Mouse (Mus musculus) brain, embryonic 14.5 days (tissue): ENCODE measurements around the gene Actr2.

ENCODE experiments used
- CTCF ChIP-seq: fragments of 200-500 bp; IDR thresholded peaks from 2 replicates; pipeline ENCODE4 v1.5.1; 2012; ENCODE audit warnings: inconsistent platforms, mild to moderate bottlenecking, moderate library complexity, borderline replicate concordance; ENCODE audit not compliant: insufficient read depth, insufficient read length; ENCODE audit errors: extremely low read depth
- POLR2A ChIP-seq: fragments of 200-500 bp; IDR thresholded peaks from 2 replicates; pipeline ENCODE4 v1.6.1; 2012; ENCODE audit warnings: mild to moderate bottlenecking, inconsistent platforms, borderline replicate concordance; ENCODE audit not compliant: poor library complexity, insufficient read depth, insufficient read length, severe bottlenecking; ENCODE audit errors: extremely low read depth

DNA sequence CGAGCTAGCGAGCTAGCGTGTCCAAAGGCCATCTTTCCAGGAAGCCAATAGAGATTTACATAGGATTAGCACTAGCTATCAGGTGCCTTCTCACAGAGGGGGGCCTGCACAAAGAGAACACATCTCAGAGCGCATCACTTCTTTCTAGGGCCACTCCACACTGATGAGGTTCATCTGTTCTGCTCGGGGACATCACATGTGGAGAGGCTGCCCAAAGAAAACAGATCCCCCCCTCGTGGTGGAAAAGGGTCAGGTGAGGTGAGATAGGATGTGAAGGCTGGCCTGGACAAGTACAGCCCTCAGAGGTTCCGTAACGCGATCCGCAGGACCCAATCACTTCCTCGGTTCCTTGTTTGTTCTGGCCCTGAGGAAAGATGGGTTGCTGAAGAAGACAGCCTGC lies 86.8 kb downstream of the Actr2 start:
- TF ChIP-seq CTCF (no peak), POLR2A (no peak)
